Mouse (Mus musculus) megakaryocyte, embryonic 14.5 days (primary cell): ENCODE results near the gene Heatr9.

Experiments
- FLI1 ChIP-seq: IDR thresholded peaks from 2 replicates; pipeline ENCODE4 v1.6.1; 2012; ENCODE audit warnings: low read length, inconsistent platforms, mixed read lengths
- GATA1 ChIP-seq: IDR thresholded peaks from 3 replicates; pipeline ENCODE4 v1.6.1; 2012; ENCODE audit warnings: mixed read lengths, low read length, inconsistent platforms, borderline replicate concordance

DNA sequence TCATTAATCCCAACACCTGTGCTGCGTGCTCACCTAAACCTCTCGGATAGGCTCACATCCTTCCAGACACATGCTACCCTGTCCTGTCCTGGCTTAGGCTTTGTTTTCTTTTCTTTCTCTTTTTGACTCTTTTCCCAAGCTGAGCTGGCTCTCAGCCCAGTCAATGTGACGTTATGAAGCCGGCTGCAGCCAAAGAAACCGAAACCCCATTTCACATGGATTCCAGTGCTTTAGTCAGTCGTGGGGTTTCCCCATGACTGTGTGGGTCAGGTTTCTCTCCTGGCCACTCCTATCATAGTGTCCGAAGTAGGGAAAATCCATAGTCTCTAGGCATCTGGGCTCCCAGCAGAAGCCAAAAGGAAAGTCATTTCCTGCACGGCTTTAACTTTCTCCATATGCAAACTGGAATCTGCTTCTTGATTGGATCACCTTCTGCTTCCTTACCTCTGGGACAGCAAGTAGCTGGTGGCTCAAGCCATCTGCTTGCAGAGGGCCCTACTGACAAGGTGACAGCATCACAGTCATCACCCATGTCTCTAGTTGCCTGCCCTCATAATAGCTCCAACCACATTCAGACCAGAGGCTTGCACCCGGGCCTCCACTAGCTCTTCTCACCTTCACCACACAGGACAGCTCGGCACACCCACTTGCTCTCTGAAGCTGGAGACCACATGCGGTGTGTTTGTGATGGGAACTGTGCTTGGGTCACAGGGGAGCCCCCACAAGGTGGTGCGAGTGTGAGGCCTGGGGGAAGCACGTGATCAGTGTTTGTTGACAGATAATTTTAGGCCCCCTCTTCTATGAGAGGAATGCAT, 12.8 kb upstream of the Heatr9 start:
- no peak for TF ChIP-seq FLI1
- TF ChIP-seq GATA1, result no peak
